Mouse (Mus musculus) mature B cell (primary cell): ENCODE measurements at regions not wholly inside any gene's neighbourhood (a gene's known extent, or its start where the extent isn't known, plus 50 kb on each side); places are given as distances from the start of the nearest gene placed in this dataset.

Source experiments
- in situ Hi-C: fragments of 300-500 bp; cut with MboI; formaldehyde crosslinking; loops from 2 replicates; pipeline ENCODE4 v1.14.3; 2019

GRCm38 (mm10) chr8:126744747-126745382 lies 151.1 kb upstream of the Irf2bp2 start:
- in situ Hi-C loops = no loop called here

GRCm38 (mm10) chr8:126743296-126743695 lies 149.5 kb upstream of the Irf2bp2 start:
- in situ Hi-C loops = no loop called here

GRCm38 (mm10) chr8:126742081-126742480 lies 148.3 kb upstream of the Irf2bp2 start:
- in situ Hi-C loops = no loop called here

GRCm38 (mm10) chr8:126741031-126741430 lies 147.2 kb upstream of the Irf2bp2 start:
- in situ Hi-C loops = no loop called here

- in situ Hi-C loops = no loop called here
Observed at GRCm38 (mm10) chr8:126739768-126740167, 146.0 kb upstream of the Irf2bp2 start.

GRCm38 (mm10) chr8:126737032-126737431 lies 143.2 kb upstream of the Irf2bp2 start:
- in situ Hi-C loops = no loop called here

- in situ Hi-C loops = no loop called here
Observed at GRCm38 (mm10) chr8:126736441-126736962, 142.7 kb upstream of the Irf2bp2 start.

GRCm38 (mm10) chr8:126735488-126736440 lies 142.0 kb upstream of the Irf2bp2 start:
- in situ Hi-C loops = no loop called here

GRCm38 (mm10) chr8:126734743-126735487 lies 141.1 kb upstream of the Irf2bp2 start:
- in situ Hi-C loops = no loop called here

- in situ Hi-C loops = no loop called here
Observed at GRCm38 (mm10) chr8:126733779-126734178, 140.0 kb upstream of the Irf2bp2 start.

- in situ Hi-C loops = no loop called here
Observed at GRCm38 (mm10) chr8:126733307-126733706, 139.5 kb upstream of the Irf2bp2 start.

- in situ Hi-C loops = no loop called here
Observed at GRCm38 (mm10) chr8:126730017-126730631, 136.3 kb upstream of the Irf2bp2 start.

- in situ Hi-C loops = no loop called here
Observed at GRCm38 (mm10) chr8:126728987-126729632, 135.3 kb upstream of the Irf2bp2 start.

GRCm38 (mm10) chr8:126728135-126728534 lies 134.3 kb upstream of the Irf2bp2 start:
- in situ Hi-C loops = no loop called here

- in situ Hi-C loops = no loop called here
Observed at GRCm38 (mm10) chr8:126727068-126727467, 133.3 kb upstream of the Irf2bp2 start.

GRCm38 (mm10) chr8:126723259-126724122 lies 129.7 kb upstream of the Irf2bp2 start:
- in situ Hi-C loops = no loop called here

- in situ Hi-C loops = no loop called here
Observed at GRCm38 (mm10) chr8:126721621-126722020, 127.8 kb upstream of the Irf2bp2 start.

GRCm38 (mm10) chr8:126720473-126721145 lies 126.8 kb upstream of the Irf2bp2 start:
- in situ Hi-C loops = no loop called here

- in situ Hi-C loops = no loop called here
Observed at GRCm38 (mm10) chr8:126719748-126720147, 126.0 kb upstream of the Irf2bp2 start.
